Mouse (Mus musculus): ENCODE data around the gene Lmtk2.

The Lmtk2 gene

GRCm38 (mm10) chr5:144173648-144174047 is 73.4 kb downstream of the Lmtk2 start:
- DNase-seq (ENCODE audit: low read depth, low spot score): no peak

GRCm38 (mm10) chr5:144178216-144178615 is 78.0 kb downstream of the Lmtk2 start:
- DNase-seq (ENCODE audit: low read depth, low spot score): no peak

- DNase-seq (ENCODE audit: low read depth, low spot score): no peak
Measured at GRCm38 (mm10) chr5:144181249-144181648, 81.0 kb downstream of the Lmtk2 start.

- no peak for DNase-seq (ENCODE audit: low read depth, low spot score)
Measured at GRCm38 (mm10) chr5:144182542-144183247, 82.5 kb downstream of the Lmtk2 start.

- DNase-seq (ENCODE audit: low read depth, low spot score): no peak
Measured at GRCm38 (mm10) chr5:144183248-144183559, 83.0 kb downstream of the Lmtk2 start.

GRCm38 (mm10) chr5:144183647-144184335 is 83.6 kb downstream of the Lmtk2 start:
- no peak for DNase-seq (ENCODE audit: low read depth, low spot score)

- no peak for DNase-seq (ENCODE audit: low read depth, low spot score)
Measured at GRCm38 (mm10) chr5:144184350-144185045, 84.3 kb downstream of the Lmtk2 start.

- DNase-seq (ENCODE audit: low read depth, low spot score): no peak
Measured at GRCm38 (mm10) chr5:144188422-144188821, 88.2 kb downstream of the Lmtk2 start.

GRCm38 (mm10) chr5:144189327-144189726 is 89.1 kb downstream of the Lmtk2 start:
- DNase-seq (ENCODE audit: low read depth, low spot score): no peak

- no peak for DNase-seq (ENCODE audit: low read depth, low spot score)
Measured at GRCm38 (mm10) chr5:144189950-144190583, 89.8 kb downstream of the Lmtk2 start, which contains the start of gene Bhlha15. Gene Bhlha15, plus strand, starts transcription at chr5:144190286.

- no peak for DNase-seq (ENCODE audit: low read depth, low spot score)
Measured at GRCm38 (mm10) chr5:144191026-144191425, 90.8 kb downstream of the Lmtk2 start.

GRCm38 (mm10) chr5:144192673-144193072 is 92.4 kb downstream of the Lmtk2 start:
- no peak for DNase-seq (ENCODE audit: low read depth, low spot score)

GRCm38 (mm10) chr5:144194416-144194815 is 94.2 kb downstream of the Lmtk2 start:
- no peak for DNase-seq (ENCODE audit: low read depth, low spot score)

- no peak for DNase-seq (ENCODE audit: low read depth, low spot score)
Measured at GRCm38 (mm10) chr5:144195567-144195966, 95.3 kb downstream of the Lmtk2 start.

- DNase-seq (ENCODE audit: low read depth, low spot score): no peak
Measured at GRCm38 (mm10) chr5:144200616-144201015, 100.4 kb downstream of the Lmtk2 start.

- DNase-seq (ENCODE audit: low read depth, low spot score): no peak
Measured at GRCm38 (mm10) chr5:144202430-144202829, 102.2 kb downstream of the Lmtk2 start.

- no peak for DNase-seq (ENCODE audit: low read depth, low spot score)
Measured at GRCm38 (mm10) chr5:144203398-144203959, 103.2 kb downstream of the Lmtk2 start.

- DNase-seq (ENCODE audit: low read depth, low spot score): no peak
Measured at GRCm38 (mm10) chr5:144204303-144204702, 104.1 kb downstream of the Lmtk2 start.

- no peak for DNase-seq (ENCODE audit: low read depth, low spot score)
Measured at GRCm38 (mm10) chr5:144204911-144205310, 104.7 kb downstream of the Lmtk2 start.

- DNase-seq (ENCODE audit: low read depth, low spot score): no peak
Measured at GRCm38 (mm10) chr5:144206069-144206468, 105.8 kb downstream of the Lmtk2 start.

- no peak for DNase-seq (ENCODE audit: low read depth, low spot score)
Measured at GRCm38 (mm10) chr5:144207478-144207877, 107.2 kb downstream of the Lmtk2 start.

GRCm38 (mm10) chr5:144214453-144214852 is 114.2 kb downstream of the Lmtk2 start:
- no peak for DNase-seq (ENCODE audit: low read depth, low spot score)

Data from WW6 (cell line).